Mouse (Mus musculus) layer of hippocampus, adult 8-10 months (tissue): ENCODE results near the gene Pld1. TPM values are rescaled to one million over a fixed set of nuclear protein-coding genes. Genes with fewer than 3 reads are reported as not detected.

Experiments used
- DNase-seq, 2 experiments: peaks; one replicate each; pipeline ENCODE4 v3.0.0; 2022; ENCODE audit warnings: low spot score in 2 of 2
- total RNA-seq, 4 experiments: library from RNA; stranded (reverse); gene quantifications; 2 replicates each; pipeline ENCODE4 v1.2.4; 2022

The Pld1 gene
- 10 to 100 TPM in 3 of 4 experiments, 1 to 10 TPM in 1; 7.9 to 13.7 (median 11.4) TPM for total RNA-seq

GRCm38 (mm10) chr3:27938381-27939323 lies at the start of gene Pld1:
Pld1 (plus strand) TSS chr3:27938695.
- DNase-seq: peak; percentile 65 to 68

- DNase-seq: no peak
These were observed 42.1 kb upstream of the Pld1 start, which contains the start of gene Tmem212 for GRCm38 (mm10) chr3:27896318-27896892. Tmem212 (minus strand) TSS chr3:27896368.

DNA sequence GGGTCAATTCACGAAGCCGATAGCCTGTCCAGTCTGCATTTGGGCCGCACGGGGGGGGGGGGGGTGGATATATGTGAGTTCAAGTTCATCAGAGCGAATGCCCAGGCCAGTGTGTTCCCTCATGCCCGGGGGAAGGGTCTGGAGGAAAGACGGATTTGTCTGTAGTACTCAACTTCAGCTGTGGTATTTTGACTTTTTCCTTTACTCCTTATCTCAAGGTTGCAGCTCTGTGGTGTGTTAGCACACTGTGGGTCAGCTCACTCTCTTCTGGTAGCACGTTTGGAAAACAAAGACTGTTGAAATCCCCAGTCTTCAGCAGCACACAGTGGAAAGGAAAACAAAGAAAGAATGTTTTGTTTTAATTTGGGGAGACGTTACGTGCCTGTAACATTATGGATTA lies 40.3 kb upstream of the Pld1 start:
- DNase-seq: no peak

GRCm38 (mm10) chr3:27899012-27899726 lies 39.3 kb upstream of the Pld1 start:
- DNase-seq: peak in 1 of 2 experiments; percentile 12

GRCm38 (mm10) chr3:27901846-27902245 lies 36.6 kb upstream of the Pld1 start:
- no peak for DNase-seq

GRCm38 (mm10) chr3:27904659-27905330 lies 33.7 kb upstream of the Pld1 start:
- DNase-seq: no peak

- no peak for DNase-seq
These were observed 31.8 kb upstream of the Pld1 start for GRCm38 (mm10) chr3:27906647-27907209.

GRCm38 (mm10) chr3:27907301-27907700 lies 31.2 kb upstream of the Pld1 start:
- no peak for DNase-seq

DNA sequence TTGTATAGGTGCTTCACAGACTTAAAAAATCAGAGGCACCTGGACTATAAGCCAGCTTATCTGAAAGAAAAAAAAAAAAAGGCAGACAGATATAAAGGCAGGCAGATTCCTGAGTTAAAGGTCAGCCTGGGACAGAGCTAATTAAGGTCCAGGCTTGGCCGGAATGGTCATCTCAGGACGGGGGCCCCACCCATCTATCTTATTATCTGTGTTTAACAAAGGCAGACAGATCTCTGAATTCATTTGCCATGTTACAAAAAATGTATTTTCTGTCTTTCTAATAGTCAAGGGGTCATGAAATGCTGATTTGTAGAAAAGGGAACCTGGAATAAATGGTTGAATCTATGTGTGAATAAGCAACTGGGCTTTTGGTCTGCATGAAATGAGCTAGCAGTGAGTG lies 30.2 kb upstream of the Pld1 start:
- DNase-seq: no peak

GRCm38 (mm10) chr3:27909016-27909415 lies 29.5 kb upstream of the Pld1 start:
- DNase-seq: no peak

- DNase-seq: no peak
These were observed 19.6 kb upstream of the Pld1 start for GRCm38 (mm10) chr3:27918656-27919436.

DNA sequence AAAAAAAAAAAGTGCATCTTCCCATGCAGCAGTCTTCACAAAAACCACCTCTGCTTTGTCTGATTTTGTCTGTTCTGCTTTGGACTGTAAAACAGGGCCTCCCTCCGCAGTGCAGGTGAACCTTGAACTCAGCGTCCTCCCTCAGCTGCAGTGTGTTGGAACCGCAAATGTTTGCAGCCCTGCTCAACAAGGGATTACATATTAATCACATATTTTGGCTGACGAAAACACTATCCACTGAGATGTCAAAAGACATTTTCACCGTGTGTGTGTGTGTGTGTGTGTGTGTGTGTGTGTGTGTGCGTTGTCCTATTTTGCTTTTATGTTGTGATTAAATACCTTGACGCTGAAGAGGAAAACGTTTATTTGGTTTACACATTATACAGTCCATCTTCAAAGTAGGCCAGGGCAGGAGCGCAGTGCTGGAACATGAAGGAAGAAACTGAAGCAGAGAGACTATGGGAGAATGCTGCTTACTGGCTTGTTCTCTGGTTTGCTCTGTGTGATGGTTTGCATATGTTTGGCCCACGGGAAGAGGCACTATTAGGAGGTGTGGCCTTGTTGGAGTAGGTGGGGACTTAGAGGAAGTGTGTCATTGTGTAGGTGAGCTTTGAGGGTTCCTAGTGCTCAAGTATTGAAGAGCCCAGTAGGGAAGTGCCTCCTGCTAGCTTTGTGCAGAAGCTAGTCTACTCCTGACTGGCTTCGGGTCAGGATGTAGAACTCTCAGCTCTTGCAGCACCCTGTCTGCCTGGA lies 17.1 kb upstream of the Pld1 start:
- no peak for DNase-seq

GRCm38 (mm10) chr3:27924037-27924436 lies 14.5 kb upstream of the Pld1 start:
- DNase-seq: no peak

DNA sequence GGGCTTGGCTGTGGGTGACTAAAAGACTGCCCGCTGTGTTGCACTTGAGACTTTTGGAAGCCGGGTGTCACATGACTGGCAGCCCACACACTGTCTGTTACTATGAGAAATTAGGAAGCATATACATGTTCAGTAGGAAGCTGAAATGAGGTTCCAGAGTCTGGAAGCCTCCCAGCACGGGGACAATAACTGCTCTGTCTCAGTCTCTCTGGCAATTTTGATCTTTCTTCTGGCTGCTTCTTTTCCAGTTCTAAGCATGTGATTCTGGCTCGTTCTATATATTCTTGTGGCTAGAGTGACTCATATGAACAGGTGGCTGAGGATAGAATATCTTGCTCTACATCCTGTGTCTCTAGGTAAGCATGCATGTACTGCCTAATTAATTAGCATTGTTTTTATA lies 9.3 kb upstream of the Pld1 start:
- peak in 1 of 2 experiments; percentile 15 for DNase-seq

GRCm38 (mm10) chr3:27932391-27932790 lies 6.1 kb upstream of the Pld1 start:
- DNase-seq: no peak

- no peak for DNase-seq
These were observed 2.9 kb upstream of the Pld1 start for GRCm38 (mm10) chr3:27935644-27936043.

DNA sequence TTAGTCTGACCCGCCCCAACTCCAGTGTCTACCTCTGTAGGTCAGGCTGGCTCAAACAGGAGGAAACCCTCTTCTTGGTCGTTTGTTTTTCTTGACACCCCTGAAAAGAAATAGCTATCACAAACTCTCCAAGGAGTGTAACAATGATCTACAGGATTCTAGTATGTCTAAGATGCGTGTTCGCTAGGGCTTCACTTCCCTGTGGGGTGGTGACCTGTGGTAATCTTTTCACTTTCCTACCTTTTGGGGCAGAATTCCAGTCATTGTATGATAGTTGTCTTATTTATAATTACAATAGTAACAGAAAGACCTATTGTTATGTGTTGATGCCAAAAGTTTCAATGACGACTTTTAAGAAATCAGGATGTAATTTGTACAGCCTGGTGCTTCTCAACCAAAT lies 1.8 kb upstream of the Pld1 start:
- DNase-seq: no peak

DNA sequence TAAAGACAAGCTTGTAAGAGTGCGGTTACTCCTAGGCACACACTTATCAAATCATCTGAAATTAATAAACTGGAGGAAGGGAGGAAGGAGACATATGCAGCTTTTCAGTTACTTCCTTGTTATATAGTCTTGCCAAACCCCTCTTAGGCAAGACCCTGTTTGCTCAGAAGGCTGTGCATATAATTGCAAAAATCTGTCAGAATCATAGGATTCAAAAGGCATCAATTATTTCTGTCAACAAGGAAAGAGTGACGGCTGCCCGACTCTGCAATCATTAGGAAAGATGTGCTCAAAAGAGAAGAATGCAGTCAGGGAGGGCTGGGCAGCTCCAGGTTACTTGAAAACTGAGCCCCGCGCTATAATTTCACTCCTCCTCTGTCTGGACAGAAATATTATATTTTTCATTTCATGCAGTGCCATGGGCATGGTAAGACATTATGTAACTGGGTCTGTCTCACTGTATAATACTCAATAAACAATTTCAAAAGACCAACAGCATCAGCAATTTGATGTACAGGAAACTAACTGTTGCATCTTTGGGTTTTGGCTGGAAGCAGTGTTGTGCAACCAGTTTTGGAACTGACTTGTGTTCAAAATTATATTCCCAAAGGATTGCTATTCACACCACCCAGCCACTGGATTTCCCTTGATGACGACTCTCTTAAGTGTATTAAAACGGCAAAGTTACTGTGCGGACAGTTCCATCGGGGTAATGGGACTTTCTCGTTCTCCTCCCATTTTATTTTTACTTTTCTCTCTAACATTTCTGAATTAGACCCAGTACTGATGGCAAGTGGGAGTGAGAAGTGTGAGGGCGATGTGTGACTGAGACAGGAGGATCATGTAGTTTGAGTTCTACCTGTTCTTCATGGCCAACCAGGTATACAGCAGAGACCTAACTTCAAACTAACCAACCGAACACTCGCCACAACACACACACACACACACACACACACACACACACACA lies 1.1 kb upstream of the Pld1 start:
- no peak for DNase-seq
